Mouse (Mus musculus): ENCODE results near the gene Slc30a2.

GRCm38 (mm10) chr4:134310656-134311055 lies 32.3 kb upstream of the Slc30a2 start:
- TF ChIP-seq HCFC1 (IDR thresholded peaks at IDR 0.05; ENCODE audit: borderline replicate concordance, insufficient read depth, low read length) (no peak), ZNF384 (IDR thresholded peaks at IDR 0.05; ENCODE audit: low read depth, low read length) (no peak), ZC3H11A (IDR thresholded peaks at IDR 0.05; ENCODE audit: borderline replicate concordance, low read depth, low read length) (no peak), CHD2 (IDR thresholded peaks at IDR 0.05; ENCODE audit: low read depth, low read length) (no peak), MAFK (IDR thresholded peaks at IDR 0.05; ENCODE audit: insufficient read depth, low read depth, low read length) (no peak)

Measured in ES-E14 (cell line).